Mouse (Mus musculus) left cerebral cortex, adult 18-20 months (tissue): ENCODE results near the gene Vmn2r41. TPM values are rescaled to one million over a fixed set of nuclear protein-coding genes. Genes with fewer than 3 reads are reported as not detected.
"Not testable (repeated sequence)": the region's sequence is repeated elsewhere in the genome, so short reads cannot be mapped to it uniquely, and the experiment has no call there.

ENCODE experiments used
- DNase-seq, 2 experiments: peaks; one replicate each; pipeline ENCODE4 v3.0.0; 2021 to 2022; ENCODE audit warnings: low spot score in 2 of 2, mixed read lengths in 1 of 2
- long read RNA-seq, 2 experiments: library from polyadenylated mRNA; stranded (forward); transcript quantifications; one replicate each; pipeline ENCODE4 v2.0.0; 2021
- total RNA-seq, 2 experiments: library from RNA; stranded (reverse); gene quantifications; 2 replicates each; pipeline ENCODE4 v1.2.3; 2021

The Vmn2r41 gene
- not detected for total RNA-seq
- long read RNA-seq, experiment 1 = 0 reads
- long read RNA-seq, experiment 2 = 0 reads

- not testable (repeated sequence) for DNase-seq
Measured at GRCm38 (mm10) chr7:8161554-8161953, at the start of gene Vmn2r41. Gene Vmn2r41 (minus strand): TSS chr7:8161654.

- DNase-seq = not testable (repeated sequence)
Measured at GRCm38 (mm10) chr7:8200220-8200619, 38.8 kb upstream of the Vmn2r41 start, which contains the start of gene Vmn2r42. Gene Vmn2r42 (minus strand): TSS chr7:8200320.

- peak; percentile 1 to 6 for DNase-seq
Measured at GRCm38 (mm10) chr7:8092871-8093270, 68.6 kb downstream of the Vmn2r41 start.

Other genes with a start within 250 kb of the Vmn2r41 start
- not detected for gene Vmn2r42, start 38.7 kb upstream of the Vmn2r41 start, total RNA-seq
- gene Vmn2r43, start 98.9 kb upstream of the Vmn2r41 start, total RNA-seq = not detected
- not detected for gene Vmn2r44, start 221.7 kb upstream of the Vmn2r41 start, total RNA-seq